Mouse (Mus musculus) testis, adult 2 months (tissue): Measurements from ENCODE around the gene Fem1a.

Experiments used
- CTCF ChIP-seq: fragments of 200-500 bp; IDR thresholded peaks from 2 replicates; pipeline ENCODE4 v1.5.1; 2012; ENCODE audit warnings: low read depth, mild to moderate bottlenecking, inconsistent platforms, low read length, moderate library complexity; ENCODE audit not compliant: control insufficient read depth, insufficient read depth, insufficient replicate concordance
- POLR2A ChIP-seq: fragments of 200-500 bp; IDR thresholded peaks from 2 replicates; pipeline ENCODE4 v1.6.1; 2012; ENCODE audit warnings: low read depth, mild to moderate bottlenecking, inconsistent platforms, low read length, moderate library complexity; ENCODE audit not compliant: control insufficient read depth

- TF ChIP-seq CTCF (no peak), POLR2A (no peak)
These were observed 23.2 kb upstream of the Fem1a start for GRCm38 (mm10) chr17:56233389-56233788.
